Mouse (Mus musculus) midbrain, postnatal 0 days (tissue): ENCODE measurements around the gene Gm13030. TPM values are rescaled to one million over a fixed set of nuclear protein-coding genes. Genes with fewer than 3 reads are reported as not detected.

Experiments used
- ATAC-seq: fragments of 200-750 bp; cut with Nextera tagmentation; 2 replicates; pipeline ENCODE4 v1.8.0; 2017; ENCODE audit warnings: moderate number of reproducible peaks, mild to moderate bottlenecking, moderate TSS enrichment, moderate library complexity; ENCODE audit not compliant: low FRiP score
- DNase-seq: peaks from one replicate; pipeline ENCODE4 v3.0.0-alpha.2; 2015; ENCODE audit warnings: low spot score
- H3K27ac ChIP-seq: fragments of 300-500 bp; sonication (generic); 2 replicates; pipeline ENCODE4 v1.5.1; 2014; ENCODE audit warnings: low read depth, mild to moderate bottlenecking, low read length, mixed read lengths
- H3K27me3 ChIP-seq: fragments of 300-500 bp; sonication (generic); 2 replicates; pipeline ENCODE4 v1.6.1; 2014; ENCODE audit warnings: low read length, control low read depth, mixed read lengths; ENCODE audit not compliant: insufficient read depth
- H3K36me3 ChIP-seq: fragments of 300-500 bp; sonication (generic); 2 replicates; pipeline ENCODE4 v1.6.1; 2014; ENCODE audit warnings: low read length, control low read depth, mixed read lengths; ENCODE audit not compliant: insufficient read depth
- H3K4me1 ChIP-seq: fragments of 300-500 bp; sonication (generic); 2 replicates; pipeline ENCODE4 v1.6.1; 2014; ENCODE audit warnings: mild to moderate bottlenecking, control low read depth, antibody characterized with exemption, low read length, mixed read lengths; ENCODE audit not compliant: insufficient read depth
- H3K4me2 ChIP-seq: fragments of 300-500 bp; sonication (generic); 2 replicates; pipeline ENCODE4 v1.6.1; 2014; ENCODE audit warnings: low read depth, mild to moderate bottlenecking, low read length, mixed read lengths; ENCODE audit not compliant: poor library complexity, severe bottlenecking
- H3K4me3 ChIP-seq: fragments of 300-500 bp; sonication (generic); 2 replicates; pipeline ENCODE4 v1.5.1; 2014; ENCODE audit warnings: low read depth, mild to moderate bottlenecking, low read length, moderate library complexity
- H3K9ac ChIP-seq: fragments of 300-500 bp; sonication (generic); replicated peaks from 2 replicates; pipeline ENCODE4 v1.6.1; 2014; ENCODE audit warnings: mild to moderate bottlenecking, low read length, moderate library complexity, mixed read lengths; ENCODE audit not compliant: poor library complexity, severe bottlenecking
- H3K9me3 ChIP-seq: fragments of 300-500 bp; sonication (generic); 2 replicates; pipeline ENCODE4 v1.6.1; 2016; ENCODE audit warnings: low read length, control low read depth
- CTCF ChIP-seq: IDR thresholded peaks from 2 replicates; pipeline ENCODE4 v1.5.1; 2016; ENCODE audit warnings: antibody characterized with exemption, mild to moderate bottlenecking
- WGBS: fragments of 180-500 bp; shearing (Covaris S2); extraction: QIAGEN DNeasy Blood & Tissue Kit; methylation state at CpG from one replicate; pipeline ENCODE4 v1.1.7; 2014; 5-methylcytosine and 5-hydroxymethylcytosine counted together
- polyA plus RNA-seq: library from polyadenylated mRNA; unstranded; fragments of >200 nt; fragmentation: Nextera tagmentation; extraction: Ambion mirVana; gene quantifications from 2 replicates; pipeline ENCODE4 v1.2.1, GENCODE M21; 2015
- total RNA-seq: library from RNA; depleted of rRNA; stranded (reverse); fragments of >200 nt; gene quantifications from 2 replicates; pipeline ENCODE4 v1.2.3, GENCODE M21; 2014

Gm13030 gene
- total and polyA plus RNA-seq, 2 experiments from 2014 or later: not detected

- Histone ChIP-seq H3K27me3 (no peaks in the 10 kb centered on the region), H3K9me3 (no peaks in the 10 kb centered on the region), H3K4me3 (no peak overlapping the region), H3K36me3 (no peaks in the 10 kb centered on the region), H3K9ac (no peak overlapping the region), H3K4me1 (0 out of 2 replicates have a peak, but pooled peaks cover 3% of the 10 kb centered on the region), H3K27ac (no peak overlapping the region), H3K4me2 (no peak overlapping the region)
- ATAC-seq (0 out of 2 replicates have a peak, but pooled peaks have one; percentile 24), DNase-seq (peak; percentile 88)
- TF ChIP-seq CTCF: peak; percentile 100
- 31% methylated on average over 7 of the region's 7 CpGs for WGBS
These were observed 17.3 kb downstream of the Gm13030 start for GRCm38 (mm10) chr4:138856491-138856890.

GRCm38 (mm10) chr4:138855092-138855632 is 18.6 kb downstream of the Gm13030 start:
- H3K9ac ChIP-seq: no peak overlapping the region
- no peak overlapping the region for H3K4me2 ChIP-seq
- H3K9me3 ChIP-seq: no peaks in the 10 kb centered on the region
- H3K4me1 ChIP-seq: 0 out of 2 replicates have a peak, but pooled peaks cover 3% of the 10 kb centered on the region
- H3K4me3 ChIP-seq: no peak overlapping the region
- H3K36me3 ChIP-seq: no peaks in the 10 kb centered on the region
- no peak for ATAC-seq
- no peak for TF ChIP-seq CTCF
- 68% methylated on average over 9 of the region's 9 CpGs for WGBS
- peak overlapping the region; percentile 32; the same call in 1 of the 2 replicates for H3K27ac ChIP-seq
- peak; percentile 37 for DNase-seq
- H3K27me3 ChIP-seq: no peaks in the 10 kb centered on the region

DNA sequence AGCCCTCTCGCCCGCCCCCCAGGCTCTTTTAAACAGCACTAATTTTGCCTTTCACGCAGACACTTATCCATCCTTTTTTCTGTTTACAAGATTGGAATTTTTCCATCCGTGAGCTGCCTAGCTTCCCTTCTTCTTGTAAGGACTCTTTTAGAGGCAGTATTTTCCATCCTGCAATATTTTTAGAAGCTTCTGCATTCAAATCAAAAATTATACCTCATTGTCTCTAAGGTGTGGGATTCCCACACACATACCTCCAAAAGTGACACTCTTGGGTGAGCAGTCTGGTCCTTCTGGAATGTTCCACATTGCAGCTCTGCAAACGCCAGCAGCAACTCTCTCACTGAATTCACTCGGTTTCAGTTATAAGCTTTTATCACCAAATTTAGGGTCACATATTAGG is 20.8 kb downstream of the Gm13030 start:
- ATAC-seq: no peak
- H3K4me2 ChIP-seq: no peak overlapping the region
- H3K9ac ChIP-seq: no peak overlapping the region
- 78% methylated on average over 6 of the region's 6 CpGs for WGBS
- DNase-seq: no peak
- TF ChIP-seq CTCF: no peak
- no peaks in the 10 kb centered on the region for H3K27me3 ChIP-seq
- H3K9me3 ChIP-seq: no peaks in the 10 kb centered on the region
- no peak overlapping the region for H3K4me3 ChIP-seq
- H3K36me3 ChIP-seq: no peaks in the 10 kb centered on the region
- H3K27ac ChIP-seq: no peak overlapping the region
- H3K4me1 ChIP-seq: 0 out of 2 replicates have a peak, but pooled peaks cover 3% of the 10 kb centered on the region

- ATAC-seq (no peak), DNase-seq (peak; percentile 79)
- Histone ChIP-seq H3K27ac (no peak overlapping the region), H3K4me3 (no peak overlapping the region), H3K36me3 (no peaks in the 10 kb centered on the region), H3K4me1 (0 out of 2 replicates have a peak, but pooled peaks cover 3% of the 10 kb centered on the region), H3K9me3 (no peaks in the 10 kb centered on the region), H3K9ac (no peak overlapping the region), H3K4me2 (no peak overlapping the region), H3K27me3 (no peaks in the 10 kb centered on the region)
- 3% methylated on average over 4 of the region's 4 CpGs for WGBS
- TF ChIP-seq CTCF: peak; percentile 100
These were observed 22.3 kb downstream of the Gm13030 start for GRCm38 (mm10) chr4:138851463-138851862.

DNA sequence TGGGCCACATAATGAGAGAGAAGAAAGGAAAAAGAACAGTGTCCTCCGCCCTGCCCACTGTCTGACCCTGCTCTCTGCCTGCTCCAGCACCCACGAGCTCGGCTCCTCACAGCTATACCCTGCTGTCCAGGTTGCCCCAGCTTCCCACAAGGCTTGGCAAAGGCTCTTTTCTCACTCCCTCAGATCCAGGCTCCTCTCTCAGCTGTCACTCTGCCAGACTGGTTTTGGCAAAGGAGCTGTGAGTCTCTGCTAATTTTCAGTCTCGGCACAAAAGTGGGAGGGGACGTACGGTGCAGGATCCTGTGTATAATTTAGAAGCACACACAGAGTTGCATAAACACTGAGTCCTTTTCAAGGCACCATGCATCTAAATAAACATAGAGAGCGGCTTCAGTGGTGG is 32.4 kb downstream of the Gm13030 start:
- Histone ChIP-seq H3K4me1 (no peaks in the 10 kb centered on the region), H3K36me3 (no peaks in the 10 kb centered on the region), H3K4me2 (no peak overlapping the region), H3K9ac (no peak overlapping the region), H3K27ac (no peak overlapping the region), H3K27me3 (no peaks in the 10 kb centered on the region), H3K9me3 (0 out of 2 replicates have a peak, but pooled peaks cover 4% of the 10 kb centered on the region), H3K4me3 (no peak overlapping the region)
- ATAC-seq (no peak), DNase-seq (peak; percentile 80)
- WGBS: 78% methylated on average over 7 of the region's 7 CpGs
- no peak for TF ChIP-seq CTCF

DNA sequence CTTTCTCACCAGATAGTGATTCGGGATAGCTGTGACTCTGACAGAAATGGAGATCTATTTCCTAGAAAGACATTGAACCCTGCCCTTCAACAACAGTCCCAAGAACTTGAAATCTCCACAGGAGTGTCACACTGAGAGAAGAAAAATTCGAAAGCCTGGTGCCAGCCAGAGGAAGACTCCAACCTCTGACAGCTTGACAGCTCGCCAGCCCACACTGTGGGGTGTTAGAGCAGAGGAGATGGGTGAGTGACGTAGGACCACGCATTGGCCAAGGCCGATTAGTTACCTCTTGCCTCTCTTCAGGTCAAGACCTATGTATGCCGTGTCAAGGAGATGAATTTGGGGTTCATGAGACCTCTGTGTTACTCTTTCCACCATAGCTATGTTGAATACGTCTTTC is 33.0 kb downstream of the Gm13030 start:
- 84% methylated on average over 8 of the region's 8 CpGs for WGBS
- no peak for ATAC-seq
- DNase-seq: no peak

More for the DNA sequence above, 33.0 kb downstream of the Gm13030 start:
- no peak for TF ChIP-seq CTCF
- Histone ChIP-seq H3K4me2 (no peak overlapping the region), H3K27ac (no peak overlapping the region), H3K9me3 (0 out of 2 replicates have a peak, but pooled peaks cover 4% of the 10 kb centered on the region), H3K36me3 (no peaks in the 10 kb centered on the region), H3K27me3 (no peaks in the 10 kb centered on the region), H3K4me1 (no peaks in the 10 kb centered on the region), H3K9ac (no peak overlapping the region), H3K4me3 (no peak overlapping the region)
